Mouse (Mus musculus): ENCODE results near the gene D430019H16Rik. TPM values are rescaled to one million over a fixed set of nuclear protein-coding genes. Genes with fewer than 3 reads are reported as not detected.

D430019H16Rik gene
- polyA plus RNA-seq, 1 experiment from 2014 or later = 1.4 TPM

DNA sequence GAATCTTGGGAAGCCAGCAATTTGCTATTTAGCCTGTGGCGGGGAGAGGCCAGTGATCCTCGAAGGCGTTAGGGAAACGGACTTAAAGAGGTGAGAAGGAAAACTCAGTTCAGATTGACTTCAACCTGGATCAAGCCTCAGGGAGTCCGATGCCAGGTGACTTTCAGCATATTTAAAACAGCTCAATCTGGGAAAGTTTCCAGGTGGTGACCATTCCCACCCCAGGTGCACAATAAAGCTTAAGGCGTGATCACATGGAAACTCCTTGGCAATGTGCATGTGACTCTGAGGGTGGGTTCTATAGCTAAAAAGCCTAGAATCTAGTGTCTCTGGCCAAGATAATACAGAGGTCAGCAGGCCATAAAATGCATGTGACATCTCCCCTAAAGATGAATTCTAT, 7.4 kb downstream of the D430019H16Rik start:
- H3K9me3 ChIP-seq (replicated peaks; ENCODE audit: control insufficient read depth, low read length) = no peaks in the 10 kb centered on the region
- H3K4me1 ChIP-seq (ENCODE audit: control insufficient read depth, insufficient read depth, low read length) = no peaks in the 10 kb centered on the region
- no peaks in the 10 kb centered on the region for H3K27me3 ChIP-seq (ENCODE audit: control insufficient read depth, insufficient read depth, low read length)
- no peaks in the 10 kb centered on the region for H3K36me3 ChIP-seq (ENCODE audit: control insufficient read depth, insufficient read depth, low read length)
- no peak overlapping the region for H3K9ac ChIP-seq (ENCODE audit: low read depth, low read length)
- no peak overlapping the region for H3K27ac ChIP-seq (ENCODE audit: low read depth, low read length)
- WGBS (ENCODE audit: insufficient replicate concordance) = 68% methylated on average over 6 of the region's 6 CpGs
- no peak for ATAC-seq (replicated peaks; ENCODE audit: insufficient number of reproducible peaks, low FRiP score, low TSS enrichment)
- H3K4me2 ChIP-seq = no peak overlapping the region
- H3K4me3 ChIP-seq (ENCODE audit: low read depth, low read length) = no peak overlapping the region

DNA sequence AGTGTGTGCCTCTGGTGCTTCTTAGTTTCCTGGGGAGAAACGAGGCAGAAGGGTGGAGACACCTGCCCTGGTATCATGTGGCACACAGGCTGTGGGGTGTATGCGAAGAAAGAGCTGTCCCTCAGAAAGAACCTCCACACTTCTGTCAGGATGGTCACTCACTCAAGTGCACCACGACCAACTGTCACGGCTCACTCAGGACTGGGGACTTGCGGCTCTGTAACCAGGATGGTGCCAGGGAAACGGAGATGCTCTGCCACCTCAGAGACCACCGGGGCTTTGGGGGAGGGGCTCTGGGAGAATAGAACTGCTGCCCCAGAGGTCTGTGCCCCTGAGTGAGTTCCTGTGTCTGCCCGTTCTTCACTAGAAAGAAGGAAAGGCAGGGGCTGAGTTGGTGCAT, 15.4 kb downstream of the D430019H16Rik start:
- no peaks in the 10 kb centered on the region for H3K9me3 ChIP-seq (replicated peaks; ENCODE audit: control insufficient read depth, low read length)
- ATAC-seq (replicated peaks; ENCODE audit: insufficient number of reproducible peaks, low FRiP score, low TSS enrichment) = no peak
- no peaks in the 10 kb centered on the region for H3K4me1 ChIP-seq (ENCODE audit: control insufficient read depth, insufficient read depth, low read length)
- H3K27ac ChIP-seq (ENCODE audit: low read depth, low read length) = no peak overlapping the region
- no peak overlapping the region for H3K4me3 ChIP-seq (ENCODE audit: low read depth, low read length)
- no peak overlapping the region for H3K9ac ChIP-seq (ENCODE audit: low read depth, low read length)
- WGBS (ENCODE audit: insufficient replicate concordance) = 78% methylated on average over 8 of the region's 8 CpGs
- no peaks in the 10 kb centered on the region for H3K36me3 ChIP-seq (ENCODE audit: control insufficient read depth, insufficient read depth, low read length)
- H3K27me3 ChIP-seq (ENCODE audit: control insufficient read depth, insufficient read depth, low read length) = no peaks in the 10 kb centered on the region
- no peak overlapping the region for H3K4me2 ChIP-seq

DNA sequence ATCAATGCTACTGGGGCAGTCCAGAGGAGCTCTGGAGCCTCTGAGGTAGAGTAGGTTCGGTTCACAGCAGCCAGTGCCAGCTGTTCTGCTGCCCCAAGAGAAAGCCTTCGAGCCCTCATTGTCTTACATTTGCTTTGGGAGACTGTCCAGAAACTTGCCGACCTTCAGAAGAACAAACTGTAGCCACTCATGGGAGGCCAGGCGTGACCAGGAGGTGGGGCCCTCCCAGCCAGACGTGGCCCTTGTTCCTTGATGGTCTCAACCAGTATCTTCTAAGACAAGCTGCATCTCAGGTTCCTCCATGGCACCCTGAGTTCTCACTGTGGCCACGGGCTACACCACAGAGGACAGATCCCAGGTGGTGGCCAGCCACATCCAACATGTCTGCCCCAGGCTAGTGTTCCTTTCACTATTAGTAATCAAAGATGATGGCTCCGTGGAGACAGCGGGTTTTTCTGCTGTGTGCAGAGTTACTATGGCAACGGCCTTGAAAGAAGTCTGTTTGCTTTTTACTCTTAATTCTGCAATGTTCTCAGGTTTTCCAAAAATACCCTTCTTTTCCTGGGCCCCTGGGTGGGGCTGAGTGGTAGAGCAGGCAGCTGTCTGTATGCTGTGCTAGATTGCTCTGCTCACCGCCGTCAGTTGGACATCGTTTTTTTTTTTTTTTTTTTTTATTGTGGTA, 21.7 kb downstream of the D430019H16Rik start:
- H3K4me1 ChIP-seq (ENCODE audit: control insufficient read depth, insufficient read depth, low read length) = no peaks in the 10 kb centered on the region
- no peak overlapping the region for H3K4me2 ChIP-seq
- no peaks in the 10 kb centered on the region for H3K36me3 ChIP-seq (ENCODE audit: control insufficient read depth, insufficient read depth, low read length)
- no peaks in the 10 kb centered on the region for H3K9me3 ChIP-seq (replicated peaks; ENCODE audit: control insufficient read depth, low read length)
- H3K9ac ChIP-seq (ENCODE audit: low read depth, low read length) = no peak overlapping the region
- ATAC-seq (replicated peaks; ENCODE audit: insufficient number of reproducible peaks, low FRiP score, low TSS enrichment) = no peak
- no peaks in the 10 kb centered on the region for H3K27me3 ChIP-seq (ENCODE audit: control insufficient read depth, insufficient read depth, low read length)
- no peak overlapping the region for H3K27ac ChIP-seq (ENCODE audit: low read depth, low read length)
- no peak overlapping the region for H3K4me3 ChIP-seq (ENCODE audit: low read depth, low read length)
- WGBS (ENCODE audit: insufficient replicate concordance) = 80% methylated on average over 12 of the region's 12 CpGs

DNA sequence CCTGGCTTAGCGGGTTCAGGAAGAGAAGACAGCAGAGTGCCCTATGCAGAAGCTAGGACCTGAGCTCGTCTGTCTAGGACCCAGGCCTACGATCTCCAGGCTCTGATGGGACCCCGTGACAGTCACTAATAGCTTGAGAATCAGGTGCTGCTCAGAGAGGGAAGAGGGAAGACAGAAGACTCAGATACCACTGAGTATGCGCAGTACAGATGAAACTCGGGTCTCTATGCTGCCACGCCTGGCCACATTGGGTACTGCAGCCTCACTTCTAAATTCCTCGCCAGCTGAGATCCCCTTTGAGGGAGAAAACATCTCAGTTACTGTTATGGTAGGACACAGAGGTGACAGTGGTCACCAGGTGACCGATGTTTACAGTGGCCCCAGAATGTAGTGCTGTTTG, 22.8 kb downstream of the D430019H16Rik start:
- ATAC-seq (replicated peaks; ENCODE audit: insufficient number of reproducible peaks, low FRiP score, low TSS enrichment) = no peak
- no peak overlapping the region for H3K27ac ChIP-seq (ENCODE audit: low read depth, low read length)
- H3K4me2 ChIP-seq = no peak overlapping the region
- H3K9ac ChIP-seq (ENCODE audit: low read depth, low read length) = no peak overlapping the region
- no peaks in the 10 kb centered on the region for H3K9me3 ChIP-seq (replicated peaks; ENCODE audit: control insufficient read depth, low read length)
- no peaks in the 10 kb centered on the region for H3K4me1 ChIP-seq (ENCODE audit: control insufficient read depth, insufficient read depth, low read length)
- no peak overlapping the region for H3K4me3 ChIP-seq (ENCODE audit: low read depth, low read length)
- H3K36me3 ChIP-seq (ENCODE audit: control insufficient read depth, insufficient read depth, low read length) = no peaks in the 10 kb centered on the region
- H3K27me3 ChIP-seq (ENCODE audit: control insufficient read depth, insufficient read depth, low read length) = no peaks in the 10 kb centered on the region
- WGBS (ENCODE audit: insufficient replicate concordance) = 35% methylated on average over 9 of the region's 9 CpGs

DNA sequence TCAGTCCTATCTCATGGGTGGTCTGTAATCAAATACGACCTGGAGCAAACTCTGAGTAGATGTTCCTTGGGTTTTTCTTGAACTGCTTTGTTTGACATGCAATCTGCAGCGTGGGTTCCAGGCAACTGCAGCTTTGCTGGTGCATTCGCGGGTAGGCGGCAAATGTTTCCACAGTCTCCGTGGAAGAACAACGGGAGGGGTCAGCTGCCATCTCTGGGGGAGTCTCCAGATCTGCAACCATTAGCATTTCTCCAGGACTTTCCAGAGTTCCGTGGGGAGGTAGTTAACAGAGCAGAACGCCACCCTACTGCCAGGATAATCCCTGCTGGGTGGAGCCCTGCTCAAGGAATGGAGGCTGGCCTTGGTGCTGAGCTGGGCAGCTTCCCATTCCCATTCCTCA, 23.3 kb downstream of the D430019H16Rik start:
- 52% methylated on average over 9 of the region's 9 CpGs for WGBS (ENCODE audit: insufficient replicate concordance)
- H3K36me3 ChIP-seq (ENCODE audit: control insufficient read depth, insufficient read depth, low read length) = no peaks in the 10 kb centered on the region
- ATAC-seq (replicated peaks; ENCODE audit: insufficient number of reproducible peaks, low FRiP score, low TSS enrichment) = no peak

DNA sequence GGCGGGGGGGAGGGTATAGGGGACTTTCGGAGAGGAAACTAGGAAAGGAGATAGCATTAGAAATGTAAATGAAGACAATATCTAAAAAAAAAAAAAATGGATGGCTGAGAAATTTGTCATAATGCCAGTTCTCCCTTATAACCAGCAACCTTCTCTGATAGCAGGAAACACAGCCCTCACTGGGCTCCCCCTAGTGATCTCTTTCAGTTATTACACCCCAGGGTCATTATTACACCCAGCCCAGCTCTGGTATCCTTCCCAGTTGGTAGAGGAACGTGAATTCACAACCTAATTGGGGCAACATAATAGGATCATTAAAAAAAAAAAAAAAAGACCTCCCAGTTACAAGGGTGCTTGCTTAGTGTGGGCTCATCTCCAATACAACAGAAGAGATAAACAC, 29.8 kb downstream of the D430019H16Rik start:
- WGBS (ENCODE audit: insufficient replicate concordance) = 54% methylated on average over 3 of the region's 3 CpGs

More for the DNA sequence above, 23.3 kb downstream of the D430019H16Rik start:
- no peak overlapping the region for H3K4me2 ChIP-seq
- no peak overlapping the region for H3K27ac ChIP-seq (ENCODE audit: low read depth, low read length)
- no peak overlapping the region for H3K9ac ChIP-seq (ENCODE audit: low read depth, low read length)
- H3K27me3 ChIP-seq (ENCODE audit: control insufficient read depth, insufficient read depth, low read length) = no peaks in the 10 kb centered on the region
- H3K9me3 ChIP-seq (replicated peaks; ENCODE audit: control insufficient read depth, low read length) = no peaks in the 10 kb centered on the region
- no peaks in the 10 kb centered on the region for H3K4me1 ChIP-seq (ENCODE audit: control insufficient read depth, insufficient read depth, low read length)
- H3K4me3 ChIP-seq (ENCODE audit: low read depth, low read length) = no peak overlapping the region

DNA sequence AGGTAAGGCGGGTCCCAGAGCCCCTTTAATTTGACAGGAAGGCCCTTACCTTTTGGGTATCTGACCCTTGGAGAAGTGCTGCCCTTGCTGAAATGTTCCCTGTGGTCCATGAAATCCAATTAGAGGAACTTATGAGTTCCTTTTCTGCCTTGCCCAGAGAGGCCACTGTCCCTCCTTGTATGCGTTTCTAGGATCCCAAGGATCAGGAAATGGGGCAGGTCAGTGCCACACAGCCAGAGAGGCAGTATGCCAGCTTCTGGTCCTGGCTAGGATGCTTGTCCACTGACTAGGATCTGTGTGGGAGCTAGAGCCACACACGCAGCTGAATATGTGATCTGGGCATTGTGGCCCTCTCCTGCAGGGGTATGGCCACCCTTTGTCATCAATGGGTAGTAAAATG, 36.6 kb downstream of the D430019H16Rik start:
- Histone ChIP-seq H3K4me1 (ENCODE audit: control insufficient read depth, insufficient read depth, low read length) (peaks cover 8% of the 10 kb centered on the region; the same call in 1 of the 2 replicates), H3K9me3 (replicated peaks; ENCODE audit: control insufficient read depth, low read length) (no peaks in the 10 kb centered on the region), H3K9ac (ENCODE audit: low read depth, low read length) (no peak overlapping the region), H3K4me3 (ENCODE audit: low read depth, low read length) (no peak overlapping the region), H3K36me3 (ENCODE audit: control insufficient read depth, insufficient read depth, low read length) (no peaks in the 10 kb centered on the region), H3K27me3 (ENCODE audit: control insufficient read depth, insufficient read depth, low read length) (peaks cover 5% of the 10 kb centered on the region; the same call in 1 of the 2 replicates), H3K4me2 (no peak overlapping the region), H3K27ac (ENCODE audit: low read depth, low read length) (no peak overlapping the region)
- 70% methylated on average over 3 of the region's 3 CpGs for WGBS (ENCODE audit: insufficient replicate concordance)
- ATAC-seq (replicated peaks; ENCODE audit: insufficient number of reproducible peaks, low FRiP score, low TSS enrichment) = no peak

More for the DNA sequence above, 29.8 kb downstream of the D430019H16Rik start:
- H3K27ac ChIP-seq (ENCODE audit: low read depth, low read length) = no peak overlapping the region
- no peaks in the 10 kb centered on the region for H3K4me1 ChIP-seq (ENCODE audit: control insufficient read depth, insufficient read depth, low read length)
- no peaks in the 10 kb centered on the region for H3K36me3 ChIP-seq (ENCODE audit: control insufficient read depth, insufficient read depth, low read length)
- H3K4me2 ChIP-seq = no peak overlapping the region
- H3K9ac ChIP-seq (ENCODE audit: low read depth, low read length) = no peak overlapping the region
- H3K27me3 ChIP-seq (ENCODE audit: control insufficient read depth, insufficient read depth, low read length) = no peaks in the 10 kb centered on the region
- H3K9me3 ChIP-seq (replicated peaks; ENCODE audit: control insufficient read depth, low read length) = no peaks in the 10 kb centered on the region
- no peak overlapping the region for H3K4me3 ChIP-seq (ENCODE audit: low read depth, low read length)
- no peak for ATAC-seq (replicated peaks; ENCODE audit: insufficient number of reproducible peaks, low FRiP score, low TSS enrichment)

DNA sequence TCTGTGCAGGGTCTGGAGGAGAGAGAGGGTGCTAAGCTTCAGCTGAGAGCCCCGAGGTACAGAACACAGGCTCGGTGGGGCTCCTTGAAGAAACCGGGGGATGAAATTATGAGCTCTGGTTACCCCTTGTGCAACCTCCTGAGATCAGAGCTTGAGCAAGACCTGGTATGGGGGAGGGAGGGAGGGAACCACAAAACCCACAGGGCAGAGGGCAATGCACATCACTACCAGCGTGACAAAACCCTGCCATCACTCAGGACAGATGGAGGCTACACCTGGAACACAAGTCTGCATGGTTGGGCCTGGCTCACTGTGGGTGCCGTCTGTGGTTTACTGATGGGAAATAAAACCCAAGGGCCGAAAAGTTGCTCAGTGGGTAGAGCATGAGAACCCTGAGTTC, 37.1 kb downstream of the D430019H16Rik start:
- Histone ChIP-seq H3K9ac (ENCODE audit: low read depth, low read length) (no peak overlapping the region), H3K4me1 (ENCODE audit: control insufficient read depth, insufficient read depth, low read length) (peaks cover 8% of the 10 kb centered on the region; the same call in 1 of the 2 replicates), H3K27me3 (ENCODE audit: control insufficient read depth, insufficient read depth, low read length) (peaks cover 5% of the 10 kb centered on the region; the same call in 1 of the 2 replicates), H3K36me3 (ENCODE audit: control insufficient read depth, insufficient read depth, low read length) (no peaks in the 10 kb centered on the region), H3K4me3 (ENCODE audit: low read depth, low read length) (no peak overlapping the region), H3K27ac (ENCODE audit: low read depth, low read length) (no peak overlapping the region), H3K4me2 (no peak overlapping the region), H3K9me3 (replicated peaks; ENCODE audit: control insufficient read depth, low read length) (no peaks in the 10 kb centered on the region)
- ATAC-seq (replicated peaks; ENCODE audit: insufficient number of reproducible peaks, low FRiP score, low TSS enrichment) = no peak
- WGBS (ENCODE audit: insufficient replicate concordance) = 78% methylated on average over 6 of the region's 6 CpGs

DNA sequence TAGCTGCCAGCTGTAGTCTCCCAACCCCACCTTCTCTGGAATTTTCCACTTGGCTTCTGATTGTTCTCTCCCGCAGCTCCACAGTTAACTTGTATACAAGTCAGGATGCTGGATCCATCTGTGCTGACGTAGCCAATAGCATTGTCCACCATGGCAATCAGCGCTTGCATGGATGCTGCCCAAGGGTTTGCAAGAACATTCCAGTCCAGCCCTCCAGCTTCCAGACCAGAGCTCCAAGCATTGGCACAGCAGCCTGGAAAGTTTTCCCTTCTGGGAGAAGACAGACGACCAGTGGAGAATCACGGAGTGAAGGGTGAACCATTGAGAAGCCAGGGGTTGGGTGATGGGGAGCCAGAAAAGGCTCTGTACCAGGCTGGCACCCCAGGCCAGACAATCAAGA, 41.1 kb downstream of the D430019H16Rik start:
- Histone ChIP-seq H3K27ac (ENCODE audit: low read depth, low read length) (no peak overlapping the region), H3K36me3 (ENCODE audit: control insufficient read depth, insufficient read depth, low read length) (no peaks in the 10 kb centered on the region), H3K4me3 (ENCODE audit: low read depth, low read length) (no peak overlapping the region), H3K4me2 (no peak overlapping the region), H3K9me3 (replicated peaks; ENCODE audit: control insufficient read depth, low read length) (no peaks in the 10 kb centered on the region), H3K27me3 (ENCODE audit: control insufficient read depth, insufficient read depth, low read length) (peaks cover 9% of the 10 kb centered on the region), H3K9ac (ENCODE audit: low read depth, low read length) (no peak overlapping the region), H3K4me1 (ENCODE audit: control insufficient read depth, insufficient read depth, low read length) (peaks cover 8% of the 10 kb centered on the region; the same call in 1 of the 2 replicates)
- 67% methylated on average over 5 of the region's 5 CpGs for WGBS (ENCODE audit: insufficient replicate concordance)
- ATAC-seq (replicated peaks; ENCODE audit: insufficient number of reproducible peaks, low FRiP score, low TSS enrichment) = no peak
